Comparison of ENCODE assay signal across 20 mouse cellular contexts in genomic region chr1:152220804-152221565, GRCm38 (mm10).
A peak's percentile ranks its signal among the peaks of the same experiment; 100 is the strongest.
DNase-seq lines count a peak whose midpoint lies in the region; ATAC-seq and TF ChIP-seq lines count a peak whose summit lies in the region.
"Had no signal": no experiment of that assay in that cellular context is flagged by ENCODE, and none has a peak within 500 bp of the region (broad histone marks: within the 10 kb centered on the region; RNA-seq: fewer than 3 reads in every experiment).

No protein-coding gene starts in this region.

- no peak overlapping the region for H3K9ac ChIP-seq in kidney, postnatal 0 days (ENCODE audit: low read depth, low read length)
- H3K9ac ChIP-seq: forebrain, embryonic 15.5 days; heart, embryonic 15.5 days; hindbrain, embryonic 13.5 days; limb, embryonic 15.5 days; neural tube, embryonic 15.5 days had no signal

- H3K4me3 ChIP-seq in kidney, postnatal 0 days (replicated peaks; ENCODE audit: low read depth, low read length) = no peak overlapping the region
- H3K4me3 ChIP-seq: erythroblast, embryonic 14.5 days; forebrain, embryonic 15.5 days; heart, adult 2 months; heart, embryonic 15.5 days; hindbrain, embryonic 13.5 days; limb, embryonic 15.5 days; midbrain, embryonic 10.5 days; neural tube, embryonic 15.5 days had no signal

- CTCF ChIA-PET in Patski (lab: Charles Lee) = interaction anchor here (1.2 kb wide), 1 partner anchor 126 kb away, joined by 3 read pairs; no protein-coding TSS in a partner anchor

- in situ Hi-C loops in Patski (cut with MboI; ENCODE audit: low pct_unique_long_range_greater_than_20kb) = no loop called here

- H3K27ac ChIP-seq in kidney, postnatal 0 days = no peak overlapping the region
- H3K27ac ChIP-seq: forebrain, embryonic 15.5 days; heart, adult 2 months; heart, embryonic 15.5 days; hindbrain, embryonic 13.5 days; limb, embryonic 15.5 days; midbrain, embryonic 10.5 days; neural tube, embryonic 15.5 days had no signal

- whole genome bisulfite sequencing in kidney, postnatal 0 days = 80% methylated on average over 14 of the region's 14 CpGs

- no peaks in the 10 kb centered on the region for H3K27me3 ChIP-seq in kidney, postnatal 0 days (ENCODE audit: insufficient read depth, low read length)
- no peaks in the 10 kb centered on the region for H3K27me3 ChIP-seq in Patski
- H3K27me3 ChIP-seq: forebrain, embryonic 15.5 days; heart, embryonic 15.5 days; hindbrain, embryonic 13.5 days; limb, embryonic 15.5 days; neural tube, embryonic 15.5 days had no signal

- no peaks in the 10 kb centered on the region for H3K4me1 ChIP-seq in kidney, postnatal 0 days (replicated peaks; ENCODE audit: insufficient read depth, low read length)
- H3K4me1 ChIP-seq: forebrain, embryonic 15.5 days; hindbrain, embryonic 13.5 days; midbrain, embryonic 10.5 days; neural tube, embryonic 15.5 days had no signal

- no peaks in the 10 kb centered on the region for H3K36me3 ChIP-seq in kidney, postnatal 0 days (ENCODE audit: insufficient read depth, low read length)
- H3K36me3 ChIP-seq: forebrain, embryonic 15.5 days; heart, embryonic 15.5 days; hindbrain, embryonic 13.5 days; limb, embryonic 15.5 days; midbrain, embryonic 10.5 days; neural tube, embryonic 15.5 days had no signal

- 0 out of 2 replicates have a peak, but pooled peaks have one; percentile 6 for TF ChIP-seq CTCF in kidney, postnatal 0 days (IDR thresholded peaks at IDR 0.05; ENCODE audit: low read depth)
- peak; percentile 33 for TF ChIP-seq CTCF in Patski (IDR thresholded peaks at IDR 0.05)

- H3K4me2 ChIP-seq in kidney, postnatal 0 days (ENCODE audit: low read length) = no peak overlapping the region
- H3K4me2 ChIP-seq: forebrain, embryonic 15.5 days; heart, embryonic 15.5 days; hindbrain, embryonic 13.5 days; limb, embryonic 15.5 days; neural tube, embryonic 15.5 days had no signal

- H3K9me3 ChIP-seq in kidney, postnatal 0 days (replicated peaks; ENCODE audit: low read length) = no peaks in the 10 kb centered on the region
- H3K9me3 ChIP-seq: forebrain, embryonic 15.5 days; heart, embryonic 15.5 days; limb, embryonic 15.5 days; midbrain, embryonic 10.5 days; neural tube, embryonic 15.5 days had no signal

- ATAC-seq in kidney, postnatal 0 days (replicated peaks; ENCODE audit: low FRiP score, low read depth) = no peak
- no peak for ATAC-seq in Patski
- ATAC-seq: forebrain, embryonic 15.5 days; intestine, postnatal 0 days had no signal

- no peak for DNase-seq in kidney, postnatal 0 days (ENCODE audit: low spot score)
- DNase-seq in kidney, postnatal 4 days = no peak
- peak; percentile 26 for DNase-seq in right cerebral cortex, postnatal 25 days
- DNase-seq in right cerebral cortex, postnatal 14 days = no peak
- no peak for DNase-seq in Patski (ENCODE audit: low read depth, low spot score)
- DNase-seq in urinary bladder, adult 18-20 months (ENCODE audit: low spot score in 2 of 2) = no peak
- no peak for DNase-seq in adrenal gland, postnatal 14 days
- DNase-seq: cerebellum, postnatal 25 days; heart, adult 2 months; lung, adult 18-20 months; lung, postnatal 36 days; spleen, adult 18-20 months had no signal

- POLR2A ChIA-PET in Patski (lab: Charles Lee) = no interaction called here
